Mouse (Mus musculus): ENCODE results near the gene Alpi.

Alpi gene

DNA sequence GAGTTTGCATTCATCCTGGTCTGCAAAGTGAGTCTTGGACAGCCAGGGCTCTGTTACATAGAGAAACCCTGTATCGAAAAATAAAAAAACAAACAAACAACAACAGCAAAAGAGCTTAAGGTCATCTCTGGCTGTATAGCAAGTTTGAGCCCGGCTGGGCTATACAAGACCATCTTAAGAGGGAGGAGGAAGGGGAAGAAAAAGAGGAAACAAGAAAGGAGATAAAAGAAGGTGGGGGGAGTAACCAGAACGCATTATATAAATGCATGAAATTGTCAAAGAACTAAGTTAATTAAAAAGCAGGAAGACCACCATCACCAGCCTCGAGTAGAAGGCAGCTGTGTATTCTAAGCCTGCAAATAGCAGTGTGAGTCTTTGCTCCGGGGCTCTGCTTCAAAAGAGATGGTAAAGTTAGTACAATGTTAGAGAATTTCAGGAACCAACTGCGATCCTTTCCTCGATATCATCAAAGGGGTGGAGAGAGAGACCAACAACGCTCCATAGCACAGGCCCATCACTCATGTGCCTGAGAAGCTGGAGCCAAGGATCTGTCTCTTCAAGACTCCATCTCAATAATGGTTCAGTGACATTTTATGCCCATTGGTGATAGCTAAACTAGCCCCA, 42.3 kb downstream of the Alpi start:
- no peak for DNase-seq (ENCODE audit: low spot score in 2 of 2)

GRCm38 (mm10) chr1:87057075-87057474, 44.3 kb downstream of the Alpi start:
- DNase-seq (ENCODE audit: low spot score in 2 of 2): no peak

- DNase-seq (ENCODE audit: low spot score in 2 of 2): peak; percentile 9 to 40
These were observed 50.0 kb downstream of the Alpi start for GRCm38 (mm10) chr1:87051369-87051768.

GRCm38 (mm10) chr1:87050700-87051099, 50.7 kb downstream of the Alpi start:
- DNase-seq (ENCODE audit: low spot score in 2 of 2): no peak

DNA sequence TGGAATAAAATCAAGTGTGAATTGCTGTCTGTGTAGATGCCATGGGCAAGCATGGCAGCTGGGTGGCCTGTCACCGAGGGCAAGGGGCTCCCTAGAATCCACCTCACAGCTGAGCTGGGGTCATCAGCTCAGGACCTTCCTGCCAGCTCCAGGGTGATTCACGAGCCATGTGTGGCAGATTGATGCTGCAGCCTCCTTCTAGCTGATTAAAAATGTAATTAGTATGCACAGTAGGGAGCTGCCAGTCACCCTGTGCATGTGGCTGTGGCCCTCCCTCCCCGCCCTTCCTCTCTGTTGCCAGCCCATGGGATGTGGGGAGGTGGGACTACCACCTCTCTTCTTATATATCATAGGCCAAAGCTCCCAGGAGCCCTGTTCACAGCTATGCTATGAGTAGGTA, 51.3 kb downstream of the Alpi start:
- DNase-seq (ENCODE audit: low spot score in 2 of 2): no peak

Data from urinary bladder, adult 18-20 months (tissue).